Mouse (Mus musculus): Measurements from ENCODE around the gene Dus3l. TPM values are rescaled to one million over a fixed set of nuclear protein-coding genes. Genes with fewer than 3 reads are reported as not detected.
A peak's percentile ranks its signal among the peaks of the same experiment; 100 is the strongest.

Dus3l gene
- polyA plus RNA-seq, 2 experiments, result 43.6 to 107 TPM

GRCm38 (mm10) chr17:56740118-56740787, 24.3 kb upstream of the Dus3l start:
- Histone ChIP-seq H3K4me2 (replicated peaks; ENCODE audit: low read depth, low read length, severe bottlenecking) (no peak overlapping the region), H3K27me3 (ENCODE audit: control insufficient read depth, insufficient read depth, low read length) (no peaks in the 10 kb centered on the region), H3K4me1 (ENCODE audit: control insufficient read depth, insufficient read depth, low read length) (no peaks in the 10 kb centered on the region), H3K4me3 (replicated peaks; ENCODE audit: low read length) (no peak overlapping the region), H3K27ac (replicated peaks; ENCODE audit: low read depth, low read length) (no peak overlapping the region), H3K9ac (ENCODE audit: low read depth, low read length, severe bottlenecking) (no peak overlapping the region), H3K9me3 (ENCODE audit: control insufficient read depth, low read length) (no peaks in the 10 kb centered on the region), H3K36me3 (ENCODE audit: control insufficient read depth, insufficient read depth, low read length) (no peaks in the 10 kb centered on the region)
- no peak for TF ChIP-seq POLR2A (IDR thresholded peaks at IDR 0.05; ENCODE audit: borderline replicate concordance, extremely low read depth, insufficient read depth, insufficient read length)
- DNase-seq (ENCODE audit: low spot score) (no peak), ATAC-seq (ENCODE audit: low FRiP score, low read depth) (no peak)
- 83% methylated on average over 17 of the region's 17 CpGs for WGBS

GRCm38 (mm10) chr17:56740788-56741160, 23.8 kb upstream of the Dus3l start:
- no peak overlapping the region for H3K27ac ChIP-seq (replicated peaks; ENCODE audit: low read depth, low read length)
- H3K27me3 ChIP-seq (ENCODE audit: control insufficient read depth, insufficient read depth, low read length), result no peaks in the 10 kb centered on the region
- H3K4me3 ChIP-seq (replicated peaks; ENCODE audit: low read length), result no peak overlapping the region
- no peak overlapping the region for H3K9ac ChIP-seq (ENCODE audit: low read depth, low read length, severe bottlenecking)
- H3K9me3 ChIP-seq (ENCODE audit: control insufficient read depth, low read length), result no peaks in the 10 kb centered on the region
- no peak overlapping the region for H3K4me2 ChIP-seq (replicated peaks; ENCODE audit: low read depth, low read length, severe bottlenecking)
- TF ChIP-seq POLR2A (IDR thresholded peaks at IDR 0.05; ENCODE audit: borderline replicate concordance, extremely low read depth, insufficient read depth, insufficient read length), result no peak
- ATAC-seq (ENCODE audit: low FRiP score, low read depth) (no peak), DNase-seq (ENCODE audit: low spot score) (no peak)
- H3K4me1 ChIP-seq (ENCODE audit: control insufficient read depth, insufficient read depth, low read length), result no peaks in the 10 kb centered on the region
- no peaks in the 10 kb centered on the region for H3K36me3 ChIP-seq (ENCODE audit: control insufficient read depth, insufficient read depth, low read length)
- 71% methylated on average over 17 of the region's 17 CpGs for WGBS

- Histone ChIP-seq H3K4me2 (replicated peaks; ENCODE audit: low read depth, low read length, severe bottlenecking) (no peak overlapping the region), H3K36me3 (ENCODE audit: control insufficient read depth, insufficient read depth, low read length) (no peaks in the 10 kb centered on the region), H3K4me1 (ENCODE audit: control insufficient read depth, insufficient read depth, low read length) (no peaks in the 10 kb centered on the region), H3K4me3 (replicated peaks; ENCODE audit: low read length) (no peak overlapping the region), H3K27me3 (ENCODE audit: control insufficient read depth, insufficient read depth, low read length) (no peaks in the 10 kb centered on the region), H3K9me3 (ENCODE audit: control insufficient read depth, low read length) (no peaks in the 10 kb centered on the region), H3K27ac (replicated peaks; ENCODE audit: low read depth, low read length) (no peak overlapping the region), H3K9ac (ENCODE audit: low read depth, low read length, severe bottlenecking) (no peak overlapping the region)
- DNase-seq (ENCODE audit: low spot score) (no peak), ATAC-seq (ENCODE audit: low FRiP score, low read depth) (no peak)
- no peak for TF ChIP-seq POLR2A (IDR thresholded peaks at IDR 0.05; ENCODE audit: borderline replicate concordance, extremely low read depth, insufficient read depth, insufficient read length)
- WGBS, result 52% methylated on average over 5 of the region's 5 CpGs
These were observed 20.4 kb upstream of the Dus3l start for GRCm38 (mm10) chr17:56744173-56744572.

- Histone ChIP-seq H3K4me1 (ENCODE audit: control insufficient read depth, insufficient read depth, low read length) (peaks cover 10% of the 10 kb centered on the region), H3K27me3 (ENCODE audit: control insufficient read depth, insufficient read depth, low read length) (peaks cover 56% of the 10 kb centered on the region), H3K9ac (ENCODE audit: low read depth, low read length, severe bottlenecking) (peak overlapping the region; percentile 34; the same call in 1 of the 2 replicates), H3K4me3 (replicated peaks; ENCODE audit: low read length) (peak overlapping the region; percentile 20), H3K36me3 (ENCODE audit: control insufficient read depth, insufficient read depth, low read length) (no peaks in the 10 kb centered on the region), H3K27ac (replicated peaks; ENCODE audit: low read depth, low read length) (no peak overlapping the region), H3K4me2 (replicated peaks; ENCODE audit: low read depth, low read length, severe bottlenecking) (peak overlapping the region; percentile 38), H3K9me3 (ENCODE audit: control insufficient read depth, low read length) (no peaks in the 10 kb centered on the region)
- 0 out of 2 replicates have a peak, but pooled peaks have one; percentile 12 for TF ChIP-seq POLR2A (IDR thresholded peaks at IDR 0.05; ENCODE audit: borderline replicate concordance, extremely low read depth, insufficient read depth, insufficient read length)
- ATAC-seq (ENCODE audit: low FRiP score, low read depth) (peak; percentile 54; the same call in 1 of the 2 replicates), DNase-seq (ENCODE audit: low spot score) (peak; percentile 62)
- WGBS, result 24% methylated on average over 65 of the region's 71 CpGs
These were observed 13.0 kb upstream of the Dus3l start for GRCm38 (mm10) chr17:56751404-56752072.

- Histone ChIP-seq H3K4me1 (ENCODE audit: control insufficient read depth, insufficient read depth, low read length) (peaks cover 16% of the 10 kb centered on the region), H3K9ac (ENCODE audit: low read depth, low read length, severe bottlenecking) (no peak overlapping the region), H3K9me3 (ENCODE audit: control insufficient read depth, low read length) (no peaks in the 10 kb centered on the region), H3K36me3 (ENCODE audit: control insufficient read depth, insufficient read depth, low read length) (no peaks in the 10 kb centered on the region), H3K4me3 (replicated peaks; ENCODE audit: low read length) (no peak overlapping the region; the same call in 1 of the 2 replicates), H3K27me3 (ENCODE audit: control insufficient read depth, insufficient read depth, low read length) (peaks cover 56% of the 10 kb centered on the region), H3K4me2 (replicated peaks; ENCODE audit: low read depth, low read length, severe bottlenecking) (no peak overlapping the region), H3K27ac (replicated peaks; ENCODE audit: low read depth, low read length) (no peak overlapping the region)
- TF ChIP-seq POLR2A (IDR thresholded peaks at IDR 0.05; ENCODE audit: borderline replicate concordance, extremely low read depth, insufficient read depth, insufficient read length), result no peak
- WGBS, result 31% methylated on average over 15 of the region's 15 CpGs
- DNase-seq (ENCODE audit: low spot score) (no peak), ATAC-seq (ENCODE audit: low FRiP score, low read depth) (no peak)
These were observed 11.1 kb upstream of the Dus3l start for GRCm38 (mm10) chr17:56753452-56753851.

All from limb, embryonic 14.5 days (tissue).